Mouse (Mus musculus) thymus, adult 2 months (tissue): ENCODE results near the gene Defb43.

Source experiments
- CTCF ChIP-seq: fragments of 200-500 bp; IDR thresholded peaks from 2 replicates; pipeline ENCODE4 v1.5.1; 2012; ENCODE audit warnings: mild to moderate bottlenecking, control low read depth, low read length, moderate library complexity, borderline replicate concordance; ENCODE audit not compliant: control insufficient read depth, poor library complexity, insufficient read depth; ENCODE audit errors: extremely low read depth
- POLR2A ChIP-seq: fragments of 200-500 bp; IDR thresholded peaks from 2 replicates; pipeline ENCODE4 v1.6.1; 2012; ENCODE audit warnings: mild to moderate bottlenecking, low read length, control low read depth, moderate library complexity; ENCODE audit not compliant: control insufficient read depth, poor library complexity, insufficient read depth; ENCODE audit errors: extremely low read depth

DNA sequence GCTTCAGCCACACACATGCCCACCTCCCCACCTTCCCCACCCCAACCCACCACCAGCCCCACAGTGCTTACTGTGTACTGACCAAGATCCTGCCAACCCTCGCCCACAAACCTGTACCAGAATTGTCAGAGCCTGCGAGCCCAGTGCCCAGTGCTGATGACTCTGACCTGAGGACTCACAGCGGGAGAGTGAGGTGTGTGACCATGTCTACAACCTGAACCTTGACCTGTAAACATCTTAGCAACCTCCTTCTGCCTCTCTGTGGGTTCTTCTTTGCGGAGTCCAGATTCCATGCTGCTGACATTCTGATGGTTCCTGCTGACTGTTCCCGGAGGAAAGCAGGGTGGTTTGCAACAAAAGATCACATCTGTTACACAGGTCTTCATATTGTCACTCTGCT lies 53.8 kb downstream of the Defb43 start:
- no peak for TF ChIP-seq POLR2A
- TF ChIP-seq CTCF = no peak
